Mouse (Mus musculus) cerebellum, postnatal 25 days (tissue): ENCODE measurements at regions not wholly inside any gene's neighbourhood (a gene's known extent, or its start where the extent isn't known, plus 50 kb on each side); places are given as distances from the start of the nearest gene placed in this dataset.
"Not testable (repeated sequence)": the region's sequence is repeated elsewhere in the genome, so short reads cannot be mapped to it uniquely, and the experiment has no call there.

Experiments
- DNase-seq, 2 experiments: peaks; one replicate each; pipeline ENCODE4 v3.0.0; 2021; ENCODE audit warnings: mixed read lengths in 2 of 2

DNA sequence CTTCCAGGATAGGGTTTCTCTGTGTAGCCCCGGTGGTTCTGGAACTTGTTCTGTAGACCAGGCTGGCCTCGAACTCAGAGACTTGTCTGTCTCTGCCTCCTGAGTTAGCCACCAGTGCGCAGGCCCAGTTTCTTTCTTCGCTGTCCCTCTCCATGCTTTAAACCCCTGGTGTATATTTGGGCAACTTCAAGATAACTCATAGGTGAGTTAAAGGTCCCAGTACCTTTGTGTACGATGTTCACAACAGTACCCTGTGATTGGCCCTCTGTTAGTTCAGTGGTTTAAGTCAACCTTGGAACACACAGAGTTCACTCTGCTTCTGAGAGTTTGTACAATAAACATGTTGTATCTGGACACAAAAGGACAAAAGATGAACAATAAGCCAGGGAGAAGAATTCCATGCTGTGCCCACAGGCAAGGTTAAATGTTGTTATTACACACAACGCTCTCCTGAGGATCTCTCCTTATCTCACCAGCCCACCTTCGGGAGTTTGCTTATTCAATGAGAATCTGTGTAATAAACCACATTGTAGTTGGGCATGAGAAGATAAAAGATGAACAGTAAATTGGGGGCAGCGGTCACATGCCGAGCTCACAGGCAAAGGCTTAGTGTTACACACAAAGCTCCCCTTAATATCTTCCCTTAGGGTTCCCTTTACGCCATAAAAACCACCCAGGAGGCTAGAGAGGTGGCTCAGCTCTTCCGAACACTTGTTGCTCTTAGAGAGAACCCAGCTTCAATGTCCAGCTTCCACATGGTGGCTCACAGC lies 78.6 kb upstream of the Cpsf6 start:
- DNase-seq = no peak

DNA sequence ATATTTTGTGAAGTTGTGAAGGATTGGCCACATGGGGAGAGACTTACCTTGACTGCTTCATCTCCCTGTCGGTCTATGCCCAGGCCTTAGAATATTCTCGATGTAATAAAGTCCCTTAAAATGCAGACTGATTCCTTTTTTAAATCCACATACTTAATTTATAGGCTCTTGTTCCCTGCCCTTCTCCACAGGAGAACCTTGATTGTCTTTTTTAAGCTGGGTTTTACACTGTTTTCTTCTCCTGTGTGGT lies 77.8 kb upstream of the Cpsf6 start:
- DNase-seq = no peak

DNA sequence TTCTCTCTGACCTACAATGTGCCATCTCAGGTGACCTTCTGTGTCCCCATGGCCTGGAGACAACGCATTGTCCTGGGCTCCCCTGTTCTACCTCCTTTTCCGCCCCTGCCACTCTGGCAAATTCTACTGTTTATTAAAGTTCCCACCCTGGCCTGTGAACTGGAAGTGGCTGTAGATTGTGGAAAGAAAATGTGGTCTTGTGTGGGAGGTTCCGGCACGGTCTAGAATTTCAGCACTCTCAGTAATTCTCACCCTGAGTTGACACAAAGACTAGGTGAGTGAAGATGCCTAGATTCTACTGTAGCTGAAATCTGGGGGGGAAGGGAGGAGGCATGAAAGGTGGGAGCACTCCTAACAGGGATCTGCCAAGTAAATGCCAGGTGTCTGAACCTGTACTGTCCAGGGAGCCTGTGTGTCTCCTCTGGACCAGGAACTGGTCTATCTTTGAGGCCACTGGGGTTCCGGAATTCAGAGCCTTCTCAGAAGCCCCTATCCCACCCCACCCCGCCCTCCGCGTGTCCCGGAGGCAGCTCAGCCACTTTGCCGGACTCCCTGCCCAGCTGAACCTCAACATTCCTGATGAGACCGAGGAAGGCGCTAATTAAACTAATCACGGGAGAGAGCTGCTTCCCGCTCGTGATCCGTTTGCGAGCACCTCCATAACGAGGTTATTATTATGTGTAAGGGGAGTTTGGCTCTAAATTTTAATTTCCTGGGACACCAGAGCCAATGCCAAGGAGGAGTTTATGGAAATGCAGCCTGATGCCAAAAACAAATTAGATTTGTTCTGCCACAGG lies 77.3 kb upstream of the Cpsf6 start:
- no peak for DNase-seq

DNA sequence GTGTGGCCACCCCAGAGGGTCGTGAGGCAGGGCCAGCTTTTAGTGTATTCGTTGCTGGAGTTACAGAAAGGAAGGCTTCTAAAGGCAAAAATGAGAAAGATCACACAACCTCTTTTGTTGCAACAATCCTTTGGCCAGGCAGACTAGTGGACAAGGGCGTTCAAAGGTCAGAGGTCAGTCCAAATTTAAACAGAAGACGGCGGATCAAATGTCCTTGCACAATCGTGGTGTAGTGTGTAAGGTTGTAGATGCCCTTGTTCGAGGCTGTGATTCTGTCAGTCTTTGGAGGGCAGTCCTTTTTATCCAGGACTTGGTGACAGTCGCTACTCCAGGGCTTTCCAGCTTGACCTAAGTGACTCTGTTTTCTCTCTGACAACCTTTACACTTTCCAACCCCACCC lies 76.6 kb upstream of the Cpsf6 start:
- no peak for DNase-seq

DNA sequence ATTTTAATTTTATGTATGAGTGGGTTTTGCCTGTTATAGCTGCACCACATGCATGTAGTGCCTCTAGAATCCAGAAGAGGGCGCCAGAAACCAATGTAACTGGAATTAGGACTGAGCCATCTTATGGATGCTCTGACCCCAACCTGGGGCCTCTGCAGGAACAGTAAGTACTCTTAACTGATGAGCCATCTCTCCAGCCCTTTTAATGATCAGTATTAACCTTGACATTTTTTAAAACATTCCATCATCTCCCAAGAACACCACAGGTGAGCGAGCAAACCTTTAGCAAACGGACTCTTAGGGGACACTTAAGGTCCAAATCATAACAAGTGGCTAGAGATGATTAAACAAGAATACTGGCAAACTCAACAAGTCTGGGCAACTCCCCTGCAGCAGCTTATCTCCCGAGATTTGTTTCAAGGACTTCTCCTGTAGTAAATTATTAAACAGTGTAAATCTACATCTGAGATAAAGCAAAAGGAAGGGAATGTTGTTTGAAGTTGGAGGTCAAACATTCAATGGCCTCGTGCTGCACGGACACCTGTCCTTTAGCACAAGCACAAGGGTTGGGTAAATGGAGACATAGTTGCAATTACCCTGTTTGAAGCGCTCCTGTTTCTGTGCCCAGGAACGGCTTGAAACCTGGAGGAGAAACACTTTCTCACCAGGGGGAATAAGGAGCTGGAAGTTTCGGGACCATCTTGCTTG lies 75.9 kb upstream of the Cpsf6 start:
- peak; percentile 28 to 56 for DNase-seq

DNA sequence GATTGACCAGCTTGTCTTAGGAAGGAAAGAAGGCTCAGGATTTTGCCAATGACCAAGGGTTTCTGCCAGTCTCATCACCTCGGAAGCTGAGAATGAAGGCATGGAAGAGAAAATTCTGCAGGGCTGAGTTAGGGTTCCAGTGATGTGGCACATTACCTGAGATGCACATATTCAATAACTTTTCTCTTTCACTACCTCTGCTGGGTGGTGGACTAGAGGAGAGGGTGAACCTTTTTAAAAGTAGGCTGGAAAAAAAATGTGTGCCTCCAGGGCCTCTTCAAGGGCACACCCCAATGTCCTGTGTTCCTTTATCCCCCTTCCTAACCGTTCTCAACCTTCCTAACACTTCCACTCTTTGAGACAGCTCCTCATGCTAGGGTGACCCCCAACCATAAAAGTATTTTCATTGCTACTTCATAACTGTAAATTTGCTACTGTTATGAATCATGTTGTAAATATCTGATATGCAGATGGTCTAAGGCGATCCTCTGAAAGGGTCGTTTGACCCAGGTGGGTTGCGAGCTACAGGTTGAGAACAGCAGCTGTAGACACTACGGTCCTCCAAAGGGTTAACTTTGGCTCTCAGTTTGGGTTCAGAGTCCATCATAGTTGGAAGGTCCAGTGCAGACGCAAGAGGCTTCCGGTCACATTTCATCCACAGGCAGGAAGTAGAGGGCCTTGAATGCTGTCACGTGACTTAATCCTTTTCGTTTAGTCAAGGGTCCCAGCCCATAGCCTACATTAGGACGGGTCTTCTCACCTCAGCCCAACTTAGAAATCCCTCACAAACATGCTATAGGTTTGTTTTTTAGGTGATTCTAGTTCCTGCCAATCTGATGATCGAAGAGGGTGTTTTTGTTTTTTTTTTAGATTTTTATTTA lies 75.1 kb upstream of the Cpsf6 start:
- DNase-seq = no peak

DNA sequence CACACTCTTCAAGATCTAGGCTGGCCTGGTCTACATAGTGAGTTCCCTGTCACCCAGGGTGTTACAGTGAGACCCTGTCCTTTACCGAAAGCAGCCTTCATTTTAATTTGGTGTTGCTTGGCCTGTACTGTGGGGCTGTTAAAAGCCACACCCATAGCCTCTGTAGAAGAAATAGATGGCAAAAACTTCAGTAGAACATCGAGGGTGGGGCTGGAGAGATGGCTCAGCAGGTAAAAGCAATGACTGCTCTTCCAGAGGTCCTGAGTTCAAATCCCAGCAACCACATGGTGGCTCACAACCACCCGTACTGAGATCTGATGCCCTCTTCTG lies 74.3 kb upstream of the Cpsf6 start:
- no peak for DNase-seq

DNA sequence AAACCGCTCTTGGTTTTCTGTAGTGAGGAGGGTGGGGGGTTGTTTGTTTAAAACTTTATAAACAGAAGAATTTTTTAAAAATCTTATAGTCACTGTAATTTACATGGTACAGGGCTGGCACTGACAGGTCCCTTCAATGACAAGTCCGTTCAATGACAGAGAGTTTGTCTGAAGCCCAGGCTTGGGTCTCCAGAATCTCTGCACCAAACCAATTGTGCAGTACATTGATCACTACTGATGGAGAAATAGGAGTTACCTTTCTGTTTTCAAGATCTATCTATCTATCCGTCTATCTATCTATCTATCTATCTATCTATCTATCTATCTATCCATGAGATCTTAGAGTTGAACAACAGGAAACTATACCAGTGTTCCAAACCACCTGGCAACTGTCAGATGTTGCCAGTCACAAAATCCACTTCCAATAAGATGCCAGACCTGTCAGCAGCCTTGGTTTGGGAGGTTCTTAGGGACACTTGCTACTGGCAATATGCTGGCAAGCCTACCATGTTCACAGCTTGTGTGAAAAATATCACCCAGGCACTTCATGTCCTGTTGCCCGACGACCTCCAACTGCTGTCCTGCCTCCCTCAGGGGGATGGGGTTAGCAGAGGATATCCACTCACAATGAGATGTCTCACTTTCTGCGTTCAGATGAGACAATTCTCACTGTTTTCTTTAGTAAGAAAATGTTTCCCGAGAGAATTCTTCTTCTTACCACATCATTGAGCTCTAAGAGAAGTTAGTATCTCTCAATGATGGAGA lies 73.8 kb upstream of the Cpsf6 start:
- no peak for DNase-seq

DNA sequence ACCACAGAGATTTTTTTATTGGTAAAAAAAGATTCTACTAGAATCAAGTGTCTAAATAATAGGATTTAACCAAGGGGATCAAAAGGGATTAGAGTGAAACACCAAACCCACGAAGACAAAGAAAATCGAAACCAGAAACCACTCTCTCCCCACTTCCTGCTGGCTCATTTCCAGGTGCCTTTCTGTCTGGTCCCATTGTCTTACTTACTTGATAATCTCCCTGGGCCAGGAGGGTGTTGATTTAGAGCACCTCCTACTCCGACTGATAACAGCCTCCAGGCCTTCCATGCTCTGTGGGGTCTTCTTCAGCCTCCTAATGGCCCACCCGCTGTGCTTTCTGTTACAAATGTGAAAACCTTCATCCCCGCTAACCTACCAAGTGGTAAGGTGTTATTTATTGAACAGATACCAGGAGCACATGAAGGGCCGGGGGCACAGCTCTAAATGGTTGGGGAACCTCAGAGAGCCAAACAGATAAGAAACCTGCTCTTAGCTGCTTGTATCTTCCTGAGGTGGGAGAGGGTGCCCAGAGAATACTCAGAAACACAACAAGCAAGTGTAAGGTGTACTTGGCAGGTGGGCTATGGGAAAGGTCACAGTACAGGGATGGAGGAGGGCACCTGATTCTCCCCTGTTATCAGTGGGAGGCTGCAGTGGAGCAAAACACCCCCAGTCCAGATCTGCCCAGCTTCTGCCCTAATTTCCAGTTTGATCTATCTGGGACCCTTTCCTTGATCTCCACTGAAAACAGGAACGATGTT lies 72.6 kb upstream of the Cpsf6 start:
- no peak for DNase-seq

DNA sequence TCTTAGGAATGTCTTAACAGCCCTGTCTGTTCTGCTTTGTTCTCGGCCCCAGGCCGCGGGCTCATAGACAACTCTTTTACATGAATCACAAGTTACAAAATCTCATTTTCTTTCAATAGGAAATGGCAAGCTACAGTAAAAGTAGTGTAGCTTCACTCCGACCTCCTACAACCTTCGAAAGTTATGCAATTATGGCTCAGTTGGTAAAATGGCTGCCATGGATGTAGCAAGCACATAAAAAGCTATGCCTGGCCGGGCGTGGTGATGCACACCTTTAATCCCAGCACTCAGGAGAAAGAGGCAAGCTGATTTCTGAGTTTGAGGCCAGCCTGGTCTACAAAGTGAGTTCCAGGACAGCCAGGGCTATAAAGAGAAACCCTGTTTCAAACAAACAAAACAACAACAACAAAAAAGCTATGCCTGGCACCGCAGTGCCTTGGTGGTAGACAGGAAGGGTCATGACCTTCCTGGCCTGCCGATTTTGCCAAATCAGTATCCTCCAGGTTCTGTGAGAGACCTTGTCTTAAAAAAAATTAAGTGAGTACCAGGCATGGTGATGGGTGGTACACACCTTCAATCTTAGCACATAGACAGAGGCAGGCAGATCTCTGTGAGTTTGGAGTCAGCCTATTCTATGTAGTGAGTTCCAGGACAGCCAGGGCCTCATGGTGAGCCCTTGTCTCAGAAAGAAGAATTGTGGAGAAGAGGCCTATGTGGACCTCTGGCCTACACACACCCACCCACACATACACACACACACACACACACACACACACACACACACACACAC lies 71.8 kb upstream of the Cpsf6 start:
- DNase-seq = no peak

DNA sequence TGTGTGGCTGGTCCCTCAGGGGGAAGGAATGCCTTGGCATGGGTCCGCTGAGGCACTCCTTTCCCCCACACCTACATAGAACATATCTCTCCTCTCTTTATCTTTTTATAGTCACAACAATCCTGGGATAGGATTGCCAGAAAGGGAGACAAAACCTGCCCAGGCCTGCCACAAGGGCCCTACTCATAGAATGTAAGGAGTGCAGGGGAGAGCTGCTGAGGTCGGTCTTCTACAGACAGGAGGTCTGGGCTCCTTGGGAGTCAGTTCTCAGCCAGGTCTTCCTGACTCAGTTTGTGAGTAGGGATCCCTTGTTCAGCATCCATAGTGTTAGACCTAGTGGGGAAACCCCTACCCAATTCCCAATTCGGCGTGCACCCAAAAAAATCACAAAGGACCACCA lies 70.8 kb upstream of the Cpsf6 start:
- DNase-seq = no peak

DNA sequence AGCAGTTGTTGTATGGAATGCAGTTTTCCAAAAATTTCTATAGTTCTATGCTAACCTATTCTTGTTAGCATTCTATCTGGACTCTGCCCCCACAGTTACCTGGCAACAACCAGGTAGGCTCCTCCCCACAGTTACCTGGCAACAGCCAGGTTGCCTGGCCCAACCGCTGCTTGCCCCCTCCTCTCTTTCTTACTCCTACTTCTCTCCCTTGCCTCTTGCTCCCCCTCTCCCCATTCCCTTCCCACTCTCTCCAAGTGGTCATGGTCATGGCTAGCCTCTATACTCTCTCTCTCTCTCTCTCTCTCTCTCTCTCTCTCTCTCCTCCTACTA lies 70.4 kb upstream of the Cpsf6 start:
- no peak for DNase-seq

DNA sequence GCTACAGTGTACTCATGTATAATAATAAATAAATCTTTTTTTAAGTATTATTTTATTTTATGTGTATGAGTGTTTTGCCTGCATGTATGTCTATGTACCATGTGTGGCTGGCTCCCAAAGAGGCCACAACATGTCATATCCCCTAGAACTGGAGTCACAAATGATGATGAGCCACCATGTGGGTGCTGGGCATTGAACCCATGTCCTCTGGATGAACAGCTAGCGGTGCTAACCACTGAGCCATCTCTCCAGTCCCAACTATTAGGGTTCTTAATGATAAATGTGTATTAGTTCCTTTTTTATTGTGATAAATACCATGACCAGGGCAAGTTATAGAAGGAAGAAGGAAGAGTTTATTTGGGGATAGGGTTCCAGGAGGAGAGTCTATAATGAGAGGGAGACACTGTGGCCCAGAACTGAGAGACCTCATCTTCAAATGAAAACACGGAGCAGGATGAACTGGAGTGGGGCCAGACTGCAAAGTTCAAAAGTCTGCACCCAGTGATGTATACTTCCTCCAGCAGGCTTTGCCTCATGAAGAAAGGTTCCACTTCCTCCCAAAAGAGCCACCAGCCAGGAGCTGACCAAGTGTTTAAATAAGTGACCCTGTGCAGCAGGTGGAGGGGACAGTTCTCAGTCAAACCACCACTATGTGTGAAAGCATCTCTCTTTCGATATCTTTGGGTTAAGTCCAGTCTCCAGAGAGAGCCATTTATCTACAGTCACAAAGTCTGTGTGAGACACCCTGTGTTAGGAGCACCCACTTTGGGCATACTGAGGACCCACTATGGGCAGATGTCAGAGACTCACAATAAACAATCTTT lies 69.8 kb upstream of the Cpsf6 start:
- no peak for DNase-seq

DNA sequence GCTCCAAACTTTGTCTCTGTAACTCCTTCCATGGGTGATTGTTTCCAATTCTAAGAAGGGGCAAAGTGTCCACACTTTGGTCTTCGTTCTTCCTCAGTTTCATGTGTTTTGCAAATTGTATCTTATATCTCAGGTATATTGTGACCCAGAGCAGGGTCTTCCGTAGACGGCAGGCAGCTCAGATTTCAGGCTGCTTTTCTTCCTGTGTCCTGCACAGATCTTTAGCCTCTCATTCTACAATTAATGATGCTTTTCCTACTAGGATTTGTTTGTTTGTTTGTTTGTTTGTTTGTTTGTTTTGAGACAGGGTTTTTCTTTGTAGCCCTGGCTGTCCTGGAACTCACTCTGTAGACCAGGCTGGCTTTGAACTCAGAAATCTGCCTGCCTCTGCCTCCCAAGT lies 69.0 kb upstream of the Cpsf6 start:
- not testable (repeated sequence) for DNase-seq

DNA sequence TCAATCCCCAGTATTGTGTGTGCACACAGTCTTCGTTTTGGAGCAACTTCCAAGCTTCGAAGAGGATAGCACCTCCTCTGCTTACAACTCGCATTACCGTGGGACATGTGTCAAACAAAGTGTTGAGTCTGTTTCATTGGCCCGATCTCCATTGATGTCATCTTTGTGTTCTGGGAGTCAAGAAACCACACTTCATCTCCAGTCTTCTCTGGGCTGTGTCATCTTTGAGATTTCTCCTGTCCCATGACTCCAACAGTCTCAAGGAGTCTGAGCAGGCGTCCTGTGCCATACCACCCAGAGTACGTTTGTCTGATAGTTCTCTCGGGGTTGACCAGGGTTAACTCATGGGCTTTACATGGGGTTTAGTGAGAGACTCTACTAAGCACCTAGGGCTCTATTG lies 67.8 kb upstream of the Cpsf6 start:
- no peak for DNase-seq

DNA sequence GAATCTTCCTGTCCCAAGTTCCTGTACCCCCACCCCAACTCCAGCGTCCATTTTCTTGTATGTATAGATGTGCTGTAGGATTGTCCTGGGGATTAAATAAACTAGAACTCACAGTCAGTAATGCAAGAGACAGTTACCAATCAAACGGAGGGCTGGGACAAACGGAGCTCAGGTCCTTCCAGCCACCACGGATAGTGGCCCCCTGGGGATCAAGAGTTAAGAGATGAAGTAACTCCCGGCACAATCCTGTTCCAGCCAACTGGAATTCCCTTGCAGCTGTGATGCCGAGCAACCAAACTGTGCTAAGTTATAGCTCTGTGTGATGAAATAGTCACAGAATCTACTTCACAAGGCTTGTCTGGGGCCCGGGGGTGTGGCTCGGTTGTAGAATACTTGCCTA lies 67.4 kb upstream of the Cpsf6 start:
- no peak for DNase-seq

DNA sequence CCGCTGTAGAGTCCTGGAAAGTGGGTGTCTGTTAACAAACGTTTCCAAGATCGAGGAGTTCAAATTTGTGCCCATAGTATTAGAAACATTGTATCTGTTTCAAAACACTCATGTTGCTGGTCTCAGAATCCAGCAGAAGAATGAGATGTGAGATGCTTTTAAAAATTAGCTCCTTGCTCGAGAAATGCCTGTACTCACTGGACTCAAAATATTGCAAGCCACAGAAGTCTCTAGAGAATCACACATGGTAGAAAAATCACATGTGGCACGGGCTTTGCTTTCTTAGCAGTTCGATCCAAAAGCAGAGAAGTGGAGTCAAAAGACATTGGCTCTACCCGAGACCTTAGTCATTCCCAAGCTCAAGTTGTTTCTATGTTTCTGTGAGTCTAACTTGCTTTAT lies 67.0 kb upstream of the Cpsf6 start:
- no peak for DNase-seq

DNA sequence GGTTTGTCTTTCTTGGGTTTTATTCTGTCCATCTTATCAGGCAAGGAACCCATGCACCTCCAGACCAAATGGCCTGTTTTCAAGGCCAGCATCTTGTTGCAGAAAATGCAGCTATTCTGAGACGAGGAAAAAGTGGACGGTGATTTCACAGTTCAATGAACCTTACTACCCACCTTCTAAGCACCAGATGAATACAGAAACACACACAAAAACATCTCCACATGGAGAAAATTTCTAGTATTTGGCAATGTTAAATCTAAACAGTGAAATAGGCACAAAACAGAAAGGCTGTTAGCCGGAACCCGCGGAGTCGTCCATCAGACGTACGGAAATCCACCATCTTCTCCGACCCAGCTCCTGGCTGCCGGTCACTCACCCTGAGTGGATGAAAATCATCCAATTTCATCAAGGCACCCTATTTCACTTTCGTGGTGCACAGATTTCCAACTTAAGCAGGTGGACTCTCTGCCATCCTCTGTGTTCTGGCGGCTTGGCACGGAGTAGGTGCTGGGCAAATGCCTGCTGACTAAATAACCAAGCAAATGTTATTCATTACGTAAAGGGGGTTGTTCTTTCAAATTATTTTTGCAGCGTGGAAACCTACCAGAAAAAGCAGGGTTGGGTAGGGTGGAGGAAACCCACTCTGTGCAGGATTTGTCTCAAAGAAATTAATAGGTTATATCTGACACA lies 66.1 kb upstream of the Cpsf6 start:
- DNase-seq = peak; percentile 30 to 55

DNA sequence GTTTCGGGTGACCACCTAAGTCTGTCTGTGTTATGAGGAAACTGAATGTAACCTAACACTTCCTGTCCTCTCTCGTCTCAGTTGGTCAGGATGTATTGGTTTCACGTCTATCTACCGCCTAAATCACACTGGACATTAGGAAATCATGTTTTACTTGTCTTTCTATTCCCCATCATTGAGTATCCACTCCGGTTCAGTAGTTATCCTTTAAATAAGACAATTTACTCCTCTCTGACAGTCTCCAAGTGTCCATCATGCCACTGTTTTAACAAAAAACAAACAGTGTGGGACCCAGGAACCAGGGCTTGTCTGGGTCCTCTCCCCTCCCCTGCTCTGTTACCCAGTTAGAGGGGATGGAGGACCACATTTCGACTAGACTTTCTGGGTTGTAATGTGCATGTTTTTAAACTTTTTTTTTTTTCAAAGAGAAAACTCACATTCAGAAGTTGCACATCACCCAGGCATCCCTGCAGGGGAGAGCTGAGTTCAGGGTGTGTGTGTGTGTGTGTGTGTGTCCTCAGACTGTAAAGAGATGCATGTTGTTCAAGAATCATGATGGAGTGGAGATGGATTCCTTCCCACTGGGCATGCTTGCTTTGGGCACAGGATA lies 65.5 kb upstream of the Cpsf6 start:
- DNase-seq = no peak
